Mouse (Mus musculus) megakaryocyte-erythroid progenitor cell, adult 5-6 weeks (primary cell): ENCODE results near the gene Smo. TPM values are rescaled to one million over a fixed set of nuclear protein-coding genes. Genes with fewer than 3 reads are reported as not detected.

Experiments used
- ATAC-seq: replicated peaks from 2 replicates; pipeline ENCODE4 v1.8.0; 2016; ENCODE audit warnings: mild to moderate bottlenecking, inconsistent platforms; ENCODE audit not compliant: severe bottlenecking, poor library complexity, low FRiP score, low TSS enrichment
- total RNA-seq, 2 experiments: library from RNA; stranded (forward) in 1 of 2; stranded (reverse) in 1 of 2; fragments of 200-1000, 215-1000 nt in 1 of 2; fragments of >200 nt in 1 of 2; fragmentation: Nextera tagmentation in 1 of 2; gene quantifications; 2 replicates each; pipeline ENCODE4 v1.2.3; 2014 to 2017

Smo gene
- total RNA-seq (2014; fragmentation: Nextera tagmentation) (27.5 and 34.8 TPM in 2 replicates), total RNA-seq (2017) (24.0 and 31.1 TPM in 2 replicates)

DNA sequence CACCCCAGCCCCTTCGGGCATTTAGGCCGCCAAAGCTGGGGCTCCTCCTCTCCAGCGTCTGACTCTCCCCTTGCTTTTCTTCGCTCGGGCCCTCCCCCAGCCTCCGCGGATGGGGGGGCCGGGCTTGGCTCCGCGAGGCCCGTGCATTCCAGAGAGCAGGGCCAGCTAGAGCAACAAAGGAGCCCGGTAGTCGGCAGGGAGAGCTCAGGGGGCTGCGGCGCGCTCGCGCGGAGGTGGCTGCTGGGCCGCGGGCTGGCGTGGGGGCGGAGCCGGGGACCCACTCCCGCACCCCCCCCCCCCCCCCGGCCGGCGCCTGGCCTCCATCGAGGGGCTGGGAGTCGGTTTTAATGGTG lies at the start of gene Smo:
Smo (plus strand) TSS at position 168 of the 353 bp plus-strand sequence.
- ATAC-seq, result peak; percentile 66

DNA sequence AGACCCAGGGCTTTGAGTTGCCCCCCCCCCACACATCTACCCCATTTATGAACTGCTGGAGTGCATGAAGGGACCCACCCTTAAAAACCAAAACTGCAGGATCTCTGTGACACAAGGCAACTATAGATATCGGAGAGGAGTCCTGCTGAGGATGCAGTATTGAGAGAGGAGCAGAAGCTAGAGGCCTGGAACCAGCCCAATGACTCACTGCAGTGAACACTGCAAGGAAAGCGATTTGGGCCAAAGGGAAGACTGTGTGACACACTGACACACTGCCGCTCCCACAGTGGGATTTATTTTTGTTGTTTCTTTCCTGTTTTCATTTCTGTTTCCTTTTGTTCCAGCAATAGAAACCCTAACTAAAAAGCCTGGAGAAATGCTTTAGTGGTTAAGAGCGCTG lies 49.4 kb upstream of the Smo start:
- ATAC-seq, result no peak

DNA sequence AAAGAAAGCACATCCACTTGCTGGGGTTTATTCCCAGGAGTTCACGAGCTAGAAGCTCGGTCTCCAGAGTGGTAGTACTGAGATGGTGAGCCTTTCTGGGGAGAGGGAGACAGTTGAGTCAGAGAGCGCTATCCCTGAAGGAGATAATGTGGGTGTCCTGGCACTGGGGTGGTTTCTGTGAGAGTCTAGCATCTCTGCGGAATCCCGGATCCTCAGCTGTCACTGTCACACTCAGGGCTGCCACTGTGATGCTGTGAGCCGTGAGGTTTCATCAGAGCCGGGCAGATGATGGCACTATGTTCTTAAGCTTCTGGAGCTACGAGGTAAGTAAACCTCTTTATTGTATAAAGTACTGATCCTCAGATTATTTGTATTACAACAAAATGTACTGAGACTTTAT lies 45.8 kb upstream of the Smo start:
- no peak for ATAC-seq

DNA sequence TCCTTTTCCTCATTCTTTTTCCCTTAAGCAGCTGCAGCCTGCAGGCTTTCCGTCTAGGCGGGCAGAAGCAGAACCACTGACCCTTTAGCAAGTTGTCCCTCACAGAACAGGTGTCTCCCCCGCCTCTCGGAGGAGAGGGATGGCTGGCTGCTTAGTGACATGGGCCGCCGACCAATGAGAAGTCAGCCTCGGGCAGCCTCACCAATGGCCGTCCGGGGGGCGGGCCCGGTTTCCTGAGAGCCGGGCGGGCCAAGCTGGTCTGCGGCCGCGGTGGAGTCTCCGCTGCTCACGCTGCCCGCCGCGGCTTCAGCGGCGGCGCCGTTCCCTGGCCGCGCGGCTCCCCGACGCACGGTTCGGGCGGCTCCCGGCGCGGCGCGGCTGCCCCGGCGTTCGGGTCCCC lies 41.4 kb upstream of the Smo start, which contains the start of gene Tspan33:
Tspan33 (plus strand) TSS at position 270 of the 400 bp plus-strand sequence.
- peak; percentile 87 for ATAC-seq

DNA sequence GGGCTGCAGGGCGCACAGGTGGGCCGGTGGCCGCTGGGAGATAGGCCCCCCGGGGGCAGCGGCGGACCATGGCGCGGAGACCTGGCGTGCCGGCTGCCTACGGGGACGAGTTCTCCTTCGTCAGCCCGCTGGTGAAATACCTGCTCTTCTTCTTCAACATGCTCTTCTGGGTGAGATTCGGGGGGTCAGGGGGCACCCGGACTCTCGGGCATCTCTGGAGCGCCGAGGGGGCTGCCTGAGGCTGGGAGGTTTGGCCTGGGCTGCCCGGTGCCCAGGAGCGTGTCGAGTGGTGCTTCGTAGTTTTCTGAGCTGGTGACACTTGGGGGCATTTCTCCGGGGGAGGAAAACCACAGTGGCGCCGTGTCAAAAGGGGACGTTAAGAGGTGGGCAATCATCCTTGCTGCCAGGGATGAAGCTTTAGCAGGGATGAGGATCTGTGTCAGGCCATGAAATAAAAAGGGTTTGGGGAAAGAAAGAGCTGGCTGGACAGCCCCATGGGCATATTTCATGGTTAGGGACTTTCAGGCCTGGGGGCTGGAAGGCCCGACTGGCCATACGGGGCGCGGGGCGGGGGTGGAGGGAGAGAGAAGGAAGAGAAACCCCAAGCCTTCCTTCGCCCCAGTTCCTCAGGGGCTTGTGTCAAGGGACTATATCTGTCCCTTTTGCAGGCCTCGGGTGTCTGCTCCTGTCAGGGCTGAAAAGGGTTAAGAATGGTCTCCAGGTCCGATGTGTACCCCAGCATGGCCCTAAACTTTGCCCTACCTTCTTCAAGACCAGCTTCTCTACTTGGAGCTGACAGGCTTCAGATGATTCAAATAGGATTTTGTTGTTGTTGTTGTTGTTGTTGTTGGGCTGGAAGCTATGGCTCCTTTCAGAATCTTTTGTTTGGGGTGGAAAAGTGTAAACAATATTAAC lies 40.7 kb upstream of the Smo start:
- no peak for ATAC-seq

DNA sequence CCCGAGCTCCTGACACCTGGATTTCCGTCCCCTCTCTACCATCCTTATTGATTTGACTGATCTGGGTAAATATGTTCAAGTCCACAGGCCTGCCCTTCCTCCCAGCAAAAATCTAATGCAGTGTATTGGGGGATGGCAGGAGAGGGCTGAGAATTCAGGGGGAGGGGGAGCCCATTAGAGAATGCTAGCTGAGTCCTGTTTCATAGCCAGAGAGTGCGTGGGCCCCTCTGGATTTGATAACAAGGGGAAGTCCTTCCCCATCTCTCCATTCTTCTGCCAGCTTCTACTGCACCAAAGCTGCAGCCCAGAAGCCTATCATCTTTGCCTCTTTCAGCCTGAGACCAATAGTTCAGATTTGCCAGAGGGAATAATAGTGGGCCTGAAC lies 40.0 kb upstream of the Smo start:
- no peak for ATAC-seq

DNA sequence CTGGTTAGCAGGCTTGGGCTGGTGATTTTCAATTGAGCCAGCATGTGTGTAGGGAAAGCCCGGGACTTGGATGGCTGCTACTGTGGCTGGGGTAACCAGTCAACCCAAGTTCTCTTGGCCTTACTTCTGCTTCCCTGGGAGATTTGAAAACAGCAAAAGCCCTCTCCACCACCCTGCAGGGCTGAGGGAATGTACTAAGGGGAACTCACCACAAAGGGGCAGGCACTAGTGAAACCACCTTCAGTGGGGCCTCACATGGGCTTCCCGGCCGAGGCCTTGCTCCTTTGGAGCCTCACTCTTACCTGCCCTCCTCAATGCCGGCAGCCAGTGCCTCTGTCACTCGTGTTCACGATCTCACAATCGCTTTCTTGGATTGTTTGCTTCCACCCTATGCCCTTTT lies 39.3 kb upstream of the Smo start:
- no peak for ATAC-seq

DNA sequence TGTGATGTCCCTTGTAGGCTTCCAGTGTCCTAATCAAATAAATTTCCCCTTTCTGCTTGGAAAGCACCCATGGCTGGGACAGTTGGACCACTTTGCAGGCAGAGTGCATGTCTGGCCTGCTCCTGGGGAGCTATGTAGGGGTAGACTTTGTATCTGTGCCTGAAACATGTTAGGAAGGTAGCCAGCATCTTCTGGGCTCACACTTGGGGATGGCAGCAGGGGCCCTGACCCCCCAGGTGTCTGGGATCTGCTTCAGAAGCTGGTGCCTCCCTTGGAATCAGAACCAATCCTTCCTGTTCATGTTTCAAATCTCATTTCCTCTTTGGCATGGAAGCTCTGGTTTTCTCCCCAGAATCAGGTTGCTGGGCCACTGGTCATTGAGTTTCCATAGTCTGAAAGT lies 38.2 kb upstream of the Smo start:
- no peak for ATAC-seq

DNA sequence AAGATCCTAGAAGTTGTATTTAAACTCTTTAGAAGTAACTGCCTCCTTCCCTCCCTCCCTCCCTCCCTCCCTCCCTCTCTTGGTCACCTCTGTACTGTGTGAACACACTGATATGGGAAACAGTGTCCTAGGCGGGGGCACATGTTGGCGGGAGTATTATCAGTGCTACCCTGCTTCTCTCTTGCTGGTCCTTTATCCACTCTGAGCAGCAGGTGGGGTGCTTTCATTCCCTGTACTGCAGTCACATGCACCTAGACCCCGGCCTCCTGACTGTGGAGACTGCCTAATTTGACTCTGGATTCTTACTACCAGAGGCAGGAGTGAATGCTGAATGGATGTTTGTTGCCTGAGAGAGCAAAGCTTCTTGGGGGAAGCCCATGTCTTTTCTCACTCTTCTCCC lies 37.8 kb upstream of the Smo start:
- ATAC-seq, result peak; percentile 66

DNA sequence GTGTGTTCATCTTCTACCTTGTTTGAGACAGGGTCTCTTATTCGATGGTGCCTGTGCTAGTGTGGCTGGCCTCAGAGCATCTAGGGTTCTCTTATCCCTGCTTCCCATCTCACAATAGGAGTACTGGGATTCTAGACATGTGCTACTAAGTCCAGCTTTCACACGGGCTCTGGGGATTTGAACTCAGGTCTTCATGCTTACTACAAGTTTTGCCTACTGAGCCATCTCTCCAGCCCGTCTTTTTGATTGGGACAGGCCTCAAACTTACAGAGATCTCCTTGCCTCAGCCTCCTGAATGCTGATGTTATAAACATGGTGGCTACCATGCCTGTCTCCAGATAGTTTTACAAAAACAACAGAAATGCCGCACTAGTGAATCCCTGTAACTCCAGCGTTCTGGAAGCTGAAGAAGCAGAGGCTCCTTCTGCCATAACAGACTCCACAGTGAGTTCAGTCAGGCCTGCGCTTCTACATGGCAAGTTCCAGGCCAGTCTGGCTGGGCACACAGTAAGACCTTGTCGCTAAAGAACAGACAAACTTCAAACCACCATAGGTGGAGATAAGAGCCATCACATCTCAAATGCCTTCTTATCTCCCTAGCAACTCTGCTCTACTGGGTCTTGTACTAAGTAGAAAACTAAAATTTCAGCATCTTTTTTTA lies 36.1 kb upstream of the Smo start:
- ATAC-seq, result peak; percentile 36

DNA sequence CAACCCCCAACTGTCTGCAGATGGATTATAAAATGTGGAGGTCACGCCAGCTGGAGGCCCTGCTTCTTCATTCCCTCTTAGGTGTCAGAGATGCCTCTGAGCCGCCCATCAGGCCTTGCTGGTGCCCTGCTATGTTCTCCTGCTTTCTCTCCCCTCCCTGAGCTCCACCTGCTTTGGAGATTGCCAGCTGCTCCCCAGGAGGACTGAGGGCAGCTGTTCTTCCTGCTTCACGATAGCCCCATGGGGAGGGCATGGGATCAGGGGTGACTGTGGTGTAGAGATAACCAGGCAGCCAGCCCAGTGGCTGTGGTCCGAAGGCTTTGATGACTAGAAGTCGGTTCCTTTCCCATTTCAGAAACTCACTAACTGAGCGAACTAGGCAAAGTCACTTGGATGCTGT lies 34.3 kb upstream of the Smo start:
- ATAC-seq, result peak; percentile 85

DNA sequence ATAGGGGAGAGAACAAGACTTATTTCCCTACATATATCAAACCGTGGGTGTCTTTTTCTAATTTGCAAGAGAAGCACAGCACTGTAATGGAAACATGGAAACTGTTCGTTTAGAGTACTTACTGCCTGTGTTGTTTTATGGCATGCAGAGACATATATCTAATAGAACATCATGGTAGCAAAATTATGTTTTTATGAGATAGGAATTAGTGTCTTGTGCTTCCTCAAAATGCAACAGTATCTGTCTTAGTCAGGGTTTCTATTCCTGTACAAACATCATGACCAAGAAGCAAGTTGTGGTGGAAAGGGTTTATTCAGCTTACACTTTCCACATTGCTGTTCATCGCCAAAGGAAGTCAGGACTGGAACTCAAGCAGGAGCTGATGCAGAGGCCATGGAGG lies 33.2 kb upstream of the Smo start:
- ATAC-seq, result peak; percentile 17; the same call in 1 of the 2 replicates

DNA sequence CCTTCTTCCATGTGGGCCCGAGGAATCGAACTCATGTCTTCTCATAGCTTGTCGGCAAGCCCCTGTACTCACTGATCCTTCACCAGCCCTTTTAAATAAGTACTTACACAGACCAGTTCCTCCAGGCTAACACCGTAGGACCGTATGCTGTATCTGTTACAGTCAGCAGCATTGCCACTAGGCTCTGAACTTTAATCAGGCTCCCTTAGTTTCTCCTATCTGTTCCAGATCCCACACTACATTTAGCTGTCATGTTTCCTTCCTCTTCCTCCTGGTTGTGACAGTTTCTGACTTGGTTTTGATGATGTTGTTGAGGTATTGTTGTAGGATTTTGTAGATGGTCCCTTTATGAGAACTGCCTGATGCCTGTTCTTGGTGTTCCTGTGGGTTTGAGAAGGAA lies 31.2 kb upstream of the Smo start:
- ATAC-seq, result 0 out of 2 replicates have a peak, but pooled peaks have one; percentile 19

DNA sequence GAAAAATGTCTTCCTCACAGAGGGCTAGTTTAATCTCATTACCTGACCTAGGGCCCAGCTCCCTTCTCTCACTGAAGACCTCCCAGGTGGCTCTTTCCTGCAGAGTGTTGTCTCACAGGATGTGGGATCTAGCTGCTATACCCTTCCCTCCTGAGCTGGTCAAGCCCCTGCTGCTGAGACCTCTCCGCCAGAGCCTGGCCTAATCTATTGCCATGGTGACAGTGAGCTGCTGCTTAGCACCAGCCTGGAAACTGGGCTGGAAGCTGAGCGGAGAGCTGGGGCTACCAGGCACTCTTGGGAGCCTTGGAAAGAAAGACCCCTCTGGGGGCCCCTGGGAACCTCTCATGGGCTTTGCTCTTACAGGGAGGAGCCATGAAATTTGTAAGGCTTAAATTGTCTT lies 27.4 kb upstream of the Smo start:
- no peak for ATAC-seq

DNA sequence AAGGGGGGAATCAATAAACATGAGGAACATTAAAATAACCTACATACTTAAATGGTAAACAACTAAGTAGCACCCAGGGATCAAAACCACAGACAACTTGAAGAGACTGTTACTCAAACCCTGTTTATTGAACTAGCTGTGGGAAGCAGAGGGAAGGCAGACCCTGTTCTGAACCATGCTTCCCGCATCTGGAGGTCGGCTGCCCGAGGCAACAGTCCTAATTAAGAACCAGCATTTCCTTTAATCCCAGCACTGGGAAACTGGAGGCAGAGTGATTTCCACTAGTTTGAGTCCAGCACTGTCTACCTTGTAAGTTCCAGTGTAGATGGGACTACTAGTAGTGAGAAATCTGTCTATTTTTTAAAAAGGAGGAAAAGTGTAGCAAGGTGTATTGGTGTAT lies 24.0 kb upstream of the Smo start:
- ATAC-seq, result no peak

DNA sequence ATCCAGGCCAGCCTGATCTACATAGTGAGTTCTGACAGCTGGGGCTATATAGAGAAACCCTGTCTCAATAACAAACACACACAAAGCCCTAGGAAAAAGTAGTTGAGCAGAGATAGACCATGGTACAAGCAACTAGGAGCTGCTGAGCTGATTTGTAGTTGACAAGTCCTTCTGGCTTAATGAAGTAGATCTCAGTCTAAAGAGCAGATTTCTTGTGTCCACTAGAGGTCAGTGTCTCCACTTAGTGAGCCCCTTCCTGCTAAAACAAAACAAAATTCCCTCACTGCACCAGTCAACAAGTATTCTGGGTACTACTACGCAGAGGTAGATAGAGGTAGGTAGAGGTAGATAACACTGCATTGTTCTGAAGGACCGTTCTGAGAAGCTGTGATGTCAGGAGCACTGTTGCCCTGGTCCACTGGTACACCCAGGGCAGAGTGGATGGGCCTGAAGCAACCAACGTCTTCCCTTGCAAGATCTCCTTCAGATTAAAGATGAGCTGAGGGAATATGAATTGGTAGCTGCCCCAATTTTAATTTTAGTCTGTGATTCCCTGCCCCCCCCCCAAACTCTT lies 23.2 kb upstream of the Smo start:
- ATAC-seq, result peak; percentile 71; the same call in 1 of the 2 replicates

DNA sequence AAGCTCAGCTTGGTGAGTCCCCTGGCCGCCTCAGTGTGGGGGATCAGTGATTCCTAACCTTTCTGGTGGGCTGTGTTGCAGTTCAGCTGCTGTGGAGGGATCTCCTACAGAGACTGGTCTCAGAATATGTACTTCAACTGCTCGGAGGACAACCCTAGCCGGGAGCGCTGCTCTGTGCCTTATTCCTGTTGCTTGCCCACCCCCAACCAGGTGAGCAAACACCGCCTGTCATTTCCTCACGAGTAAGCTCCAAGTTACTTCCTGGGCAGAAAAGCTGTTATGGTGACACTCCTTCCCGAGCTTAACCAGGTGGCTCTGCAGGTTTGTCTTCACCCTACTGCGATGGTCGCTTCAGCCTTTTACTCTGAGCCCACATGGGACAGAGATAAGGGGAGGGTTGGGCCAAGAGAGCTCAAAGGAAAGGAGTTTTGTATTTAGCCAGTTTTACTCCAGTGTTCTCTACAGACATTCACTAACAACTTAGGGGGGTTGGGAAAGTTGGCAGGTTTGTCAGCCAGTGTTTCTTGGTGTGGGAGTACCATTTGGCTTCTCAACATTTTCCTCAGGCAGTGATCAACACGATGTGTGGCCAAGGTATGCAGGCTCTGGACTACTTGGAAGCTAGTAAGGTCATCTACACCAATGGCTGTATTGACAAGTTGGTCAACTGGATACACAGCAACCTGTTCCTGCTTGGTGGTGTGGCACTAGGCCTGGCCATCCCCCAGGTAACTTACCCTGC lies 18.5 kb upstream of the Smo start:
- ATAC-seq, result no peak

DNA sequence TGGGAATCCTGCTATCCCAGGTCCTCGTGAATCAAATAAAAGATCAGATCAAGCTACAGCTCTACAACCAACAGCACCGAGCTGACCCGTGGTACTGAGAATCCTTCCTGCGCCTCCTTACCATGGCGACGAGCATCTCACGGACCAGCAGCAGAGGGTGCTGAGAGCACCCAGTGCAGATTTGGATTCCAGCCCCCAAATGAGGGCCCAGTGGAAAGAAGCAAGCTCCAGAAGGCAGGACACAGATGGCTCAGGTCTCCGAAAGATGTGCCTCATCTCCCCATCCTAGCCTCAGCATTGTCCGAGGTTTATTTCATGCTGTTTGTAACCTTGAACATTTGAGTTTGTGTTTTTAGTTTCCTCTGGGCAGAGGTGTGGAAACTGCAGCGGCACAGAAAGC lies 17.8 kb upstream of the Smo start:
- ATAC-seq, result no peak

DNA sequence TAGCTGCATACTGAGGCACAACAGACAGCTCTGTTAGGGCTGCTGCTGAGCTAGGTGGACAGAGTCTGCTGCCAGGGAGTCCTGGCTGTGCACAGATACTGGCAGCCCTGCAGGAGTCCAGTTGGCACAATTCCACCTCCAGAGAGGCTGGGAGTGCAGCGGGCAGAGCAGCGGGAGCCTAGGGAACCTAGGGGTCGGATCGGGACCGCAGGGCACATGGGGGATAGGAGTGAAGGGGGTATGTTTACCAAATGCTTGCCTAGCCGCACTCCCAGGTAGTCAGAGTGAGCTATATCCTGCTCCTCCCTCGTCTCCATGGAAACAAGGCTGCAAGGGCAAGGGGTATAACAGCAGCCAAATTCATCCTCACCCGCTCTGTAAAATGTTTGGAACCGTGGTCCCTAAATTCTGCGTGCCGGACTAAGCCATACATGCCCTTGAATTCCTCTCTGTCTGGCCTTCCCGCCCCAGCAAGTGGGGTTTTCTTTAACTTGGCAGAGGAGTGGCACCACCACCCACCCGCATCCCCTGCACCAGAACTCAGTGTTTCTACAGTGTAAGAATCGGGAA lies 17.3 kb upstream of the Smo start:
- ATAC-seq, result no peak
